Mouse (Mus musculus) cortical plate, adult 2 months (tissue): ENCODE data around the gene Fam122c. TPM values are rescaled to one million over a fixed set of nuclear protein-coding genes. Genes with fewer than 3 reads are reported as not detected.
"Not testable (repeated sequence)": the region's sequence is repeated elsewhere in the genome, so short reads cannot be mapped to it uniquely, and the experiment has no call there.

Experiments
- H3K27ac ChIP-seq: fragments of 200-500 bp; 2 replicates; pipeline ENCODE4 v1.5.1; 2012; ENCODE audit warnings: low read length, control low read depth, inconsistent platforms; ENCODE audit not compliant: insufficient read depth
- H3K4me1 ChIP-seq: fragments of 200-500 bp; 2 replicates; pipeline ENCODE4 v1.6.1; 2011; ENCODE audit warnings: low read length; ENCODE audit not compliant: control insufficient read depth, insufficient read depth
- H3K4me3 ChIP-seq: fragments of 200-500 bp; 2 replicates; pipeline ENCODE4 v1.5.1; 2011; ENCODE audit warnings: mild to moderate bottlenecking, low read length, control low read depth; ENCODE audit not compliant: insufficient read depth
- CTCF ChIP-seq: fragments of 200-500 bp; IDR thresholded peaks from 2 replicates; pipeline ENCODE4 v1.5.1; 2011; ENCODE audit warnings: mild to moderate bottlenecking, control low read depth, low read length; ENCODE audit not compliant: insufficient read depth; ENCODE audit errors: extremely low read depth
- POLR2A ChIP-seq: fragments of 200-500 bp; IDR thresholded peaks from 2 replicates; pipeline ENCODE4 v1.6.1; 2011; ENCODE audit warnings: mild to moderate bottlenecking, low read length, control low read depth; ENCODE audit not compliant: insufficient read depth; ENCODE audit errors: extremely low read depth
- polyA plus RNA-seq: library from polyadenylated mRNA; depleted of rRNA; stranded (reverse); fragments of >200 nt; gene quantifications from 2 replicates; pipeline ENCODE4 v1.2.3, GENCODE M21; 2012

The Fam122c gene
- polyA plus RNA-seq, 1 experiment: not detected

- TF ChIP-seq CTCF (no peak), POLR2A (no peak)
- Histone ChIP-seq H3K27ac (no peak within 1 kb of the TSS), H3K4me1 (no peaks in the 10 kb centered on the region), H3K4me3 (peak within 1 kb of the TSS; percentile 81)
Observed at GRCm38 (mm10) chrX:53269289-53270062, 3.7 kb upstream of the Fam122c start, which contains the start of gene Fam122b. Gene Fam122b, minus strand, starts transcription at chrX:53269805.

GRCm38 (mm10) chrX:53270063-53270432 lies 3.2 kb upstream of the Fam122c start:
- TF ChIP-seq POLR2A (no peak), CTCF (no peak)
- H3K27ac ChIP-seq: no peak overlapping the region
- H3K4me1 ChIP-seq: no peaks in the 10 kb centered on the region
- no peak overlapping the region; the same call in 1 of the 2 replicates for H3K4me3 ChIP-seq

GRCm38 (mm10) chrX:53271628-53272027 lies 1.6 kb upstream of the Fam122c start:
- not testable (repeated sequence) for H3K4me1 ChIP-seq, H3K4me3 ChIP-seq, H3K27ac ChIP-seq

GRCm38 (mm10) chrX:53287924-53288323 lies 14.7 kb downstream of the Fam122c start:
- no peak overlapping the region for H3K4me3 ChIP-seq
- H3K4me1 ChIP-seq: no peaks in the 10 kb centered on the region
- H3K27ac ChIP-seq: no peak overlapping the region
- no peak for TF ChIP-seq POLR2A
- TF ChIP-seq CTCF: no peak

GRCm38 (mm10) chrX:53320564-53320963 lies 47.3 kb downstream of the Fam122c start:
- no peak for TF ChIP-seq CTCF
- no peak for TF ChIP-seq POLR2A
- no peak overlapping the region for H3K27ac ChIP-seq
- H3K4me1 ChIP-seq: no peaks in the 10 kb centered on the region
- no peak overlapping the region for H3K4me3 ChIP-seq

GRCm38 (mm10) chrX:53321111-53321510 lies 47.9 kb downstream of the Fam122c start:
- Histone ChIP-seq H3K27ac (no peak overlapping the region), H3K4me3 (no peak overlapping the region), H3K4me1 (no peaks in the 10 kb centered on the region)
- TF ChIP-seq POLR2A: no peak
- TF ChIP-seq CTCF: no peak

- no peak overlapping the region for H3K4me3 ChIP-seq
- no peak overlapping the region for H3K27ac ChIP-seq
- TF ChIP-seq POLR2A: no peak
- TF ChIP-seq CTCF: no peak
- no peaks in the 10 kb centered on the region for H3K4me1 ChIP-seq
Observed at GRCm38 (mm10) chrX:53330396-53330795, 57.2 kb downstream of the Fam122c start.

- no peak overlapping the region for H3K27ac ChIP-seq
- no peak overlapping the region for H3K4me3 ChIP-seq
- H3K4me1 ChIP-seq: no peaks in the 10 kb centered on the region
- TF ChIP-seq POLR2A (no peak), CTCF (no peak)
Observed at GRCm38 (mm10) chrX:53337355-53337754, 64.1 kb downstream of the Fam122c start.

- H3K4me1 ChIP-seq: no peaks in the 10 kb centered on the region
- no peak overlapping the region for H3K27ac ChIP-seq
- TF ChIP-seq CTCF (peak; percentile 53), POLR2A (no peak)
- no peak overlapping the region for H3K4me3 ChIP-seq
Observed at GRCm38 (mm10) chrX:53341531-53341930, 68.3 kb downstream of the Fam122c start.

- Histone ChIP-seq H3K4me1 (no peaks in the 10 kb centered on the region), H3K4me3 (no peak overlapping the region), H3K27ac (no peak overlapping the region)
- TF ChIP-seq CTCF (no peak), POLR2A (no peak)
Observed at GRCm38 (mm10) chrX:53348374-53348773, 75.2 kb downstream of the Fam122c start.
